Mouse (Mus musculus) thymus, adult 18-20 months (tissue): Measurements from ENCODE around the gene Oxct2a.
"Not testable (repeated sequence)": the region's sequence is repeated elsewhere in the genome, so short reads cannot be mapped to it uniquely, and the experiment has no call there.

Source experiments
- DNase-seq, 2 experiments: peaks; one replicate each; pipeline ENCODE4 v3.0.0; 2022; ENCODE audit warnings: mixed read lengths in 2 of 2

Gene Oxct2a

DNA sequence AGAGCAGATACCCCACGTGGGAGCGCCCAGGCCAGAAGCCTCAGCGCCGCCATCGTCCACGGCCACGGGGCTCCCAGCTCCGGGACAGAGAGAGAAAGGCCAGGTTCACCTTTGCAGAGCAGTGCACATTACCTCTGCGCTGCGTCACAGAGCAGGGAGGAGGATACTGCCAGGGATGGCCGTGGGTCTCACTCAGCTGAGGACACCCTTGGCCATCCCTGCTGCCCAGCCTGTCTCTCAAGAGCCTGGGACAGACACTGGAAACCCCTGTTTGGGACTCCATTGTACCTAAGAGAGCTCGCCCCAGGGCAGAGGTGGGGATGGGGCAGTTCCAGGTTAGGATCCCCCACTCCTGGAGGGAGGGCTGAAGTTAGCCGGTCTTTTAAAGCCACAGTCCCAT is at the start of gene Oxct2a:
Gene Oxct2a, minus strand, starts transcription at position 101 of the 400 bp plus-strand sequence.
- DNase-seq, result no peak

DNA sequence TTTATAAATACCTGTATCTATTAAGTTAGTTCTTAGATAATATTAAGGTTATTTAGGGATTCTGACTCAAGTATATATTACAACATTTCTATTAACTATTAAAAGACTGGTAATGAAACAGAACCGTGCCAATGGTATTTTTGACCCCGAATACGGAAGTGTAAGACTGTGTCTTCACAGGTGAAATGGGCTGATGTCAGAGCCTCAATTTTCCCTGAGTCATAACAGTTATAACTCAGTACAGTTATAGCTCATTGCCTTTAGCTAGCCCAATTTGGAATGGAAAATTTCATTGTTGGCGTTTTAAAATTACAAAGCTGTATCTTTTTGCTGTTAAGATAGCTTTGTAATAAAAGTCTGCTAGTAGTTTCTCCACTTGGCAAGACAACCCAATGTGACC is 40.1 kb upstream of the Oxct2a start:
- DNase-seq, result no peak

DNA sequence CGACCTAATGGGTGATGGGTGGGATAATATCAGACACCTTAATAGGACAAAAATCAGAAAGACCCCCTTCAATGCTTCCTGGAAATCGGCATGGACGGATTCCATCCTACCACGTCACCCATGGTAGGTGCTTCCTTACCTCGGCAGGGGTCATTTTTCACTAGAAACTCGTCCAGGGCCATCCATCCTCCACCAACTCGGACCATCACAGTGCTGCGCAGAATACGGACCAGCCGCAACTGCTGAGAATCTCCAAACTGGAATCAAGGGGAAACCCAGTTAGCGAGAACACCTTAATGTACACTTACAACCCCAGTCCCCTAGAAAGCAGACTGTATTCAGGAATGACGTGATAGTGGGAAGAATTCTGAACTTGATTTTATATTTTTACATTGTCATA is 37.3 kb upstream of the Oxct2a start:
- DNase-seq, result no peak

DNA sequence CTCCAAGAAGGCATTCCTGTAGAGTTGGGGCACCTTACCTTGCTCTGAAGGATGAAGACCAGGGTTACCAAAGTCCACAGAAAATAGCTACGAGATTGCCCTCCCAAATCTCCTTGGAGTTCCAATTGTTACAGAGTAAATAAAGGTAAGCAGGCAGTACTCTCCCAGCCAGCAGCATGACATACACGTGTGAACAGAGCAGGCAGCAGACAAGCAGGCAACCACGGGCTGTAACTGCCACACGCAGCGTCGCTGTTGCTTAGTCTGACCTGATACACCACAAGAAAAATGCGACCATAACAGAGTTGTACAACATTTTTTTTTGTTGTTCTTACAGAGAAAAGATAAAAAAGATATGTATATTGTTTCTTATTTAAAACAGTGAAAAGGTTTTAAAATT is 35.2 kb upstream of the Oxct2a start:
- DNase-seq, result no peak

DNA sequence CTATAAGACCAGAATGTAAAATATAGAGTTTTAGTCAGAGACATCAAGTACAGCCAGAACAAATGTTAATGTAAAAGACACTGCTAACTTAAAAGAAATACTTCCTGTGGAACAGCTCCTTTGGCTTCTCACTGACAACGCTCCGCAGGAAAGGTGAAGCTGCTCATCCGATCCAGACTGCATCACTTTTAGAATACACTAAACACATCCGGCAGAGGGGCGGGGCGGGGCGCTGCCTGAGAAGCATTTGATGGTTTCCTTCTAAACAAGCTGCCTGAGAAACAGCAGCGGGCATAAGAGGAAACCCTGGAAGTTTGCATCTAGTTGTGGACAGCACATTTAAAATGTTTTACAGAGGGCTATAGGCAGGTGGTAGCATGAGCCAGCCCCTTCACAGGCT is 32.5 kb upstream of the Oxct2a start:
- DNase-seq, result no peak

DNA sequence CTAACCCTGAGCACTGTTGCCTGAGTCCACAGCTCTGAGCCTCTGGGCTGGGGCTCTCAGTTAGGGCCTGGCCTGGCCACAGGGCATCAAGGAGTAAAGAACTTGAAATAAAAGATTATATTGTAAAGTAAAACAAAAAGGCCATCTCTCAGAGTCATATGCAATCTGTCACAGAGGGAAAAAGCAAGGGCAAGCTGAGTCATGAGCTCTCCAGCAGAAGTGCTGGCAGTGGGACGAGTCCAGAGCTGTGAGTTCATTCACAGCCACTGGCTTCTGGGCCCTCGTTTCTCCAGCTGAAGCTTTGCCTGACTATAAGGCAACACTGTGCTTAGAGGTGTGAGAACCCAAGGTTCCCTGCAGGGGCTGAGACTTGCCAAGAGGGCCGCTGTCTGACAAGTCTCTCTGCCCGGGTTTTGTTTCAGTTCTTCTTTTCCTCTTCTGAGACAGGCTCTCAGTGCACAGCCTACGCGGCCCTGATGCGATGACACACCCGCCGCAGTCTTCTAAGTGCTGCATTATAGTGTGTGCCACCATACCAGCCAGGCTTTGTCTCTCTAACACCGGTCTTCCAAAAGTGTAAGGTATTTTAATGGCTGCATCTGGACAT is 29.9 kb upstream of the Oxct2a start:
- DNase-seq, result no peak

DNA sequence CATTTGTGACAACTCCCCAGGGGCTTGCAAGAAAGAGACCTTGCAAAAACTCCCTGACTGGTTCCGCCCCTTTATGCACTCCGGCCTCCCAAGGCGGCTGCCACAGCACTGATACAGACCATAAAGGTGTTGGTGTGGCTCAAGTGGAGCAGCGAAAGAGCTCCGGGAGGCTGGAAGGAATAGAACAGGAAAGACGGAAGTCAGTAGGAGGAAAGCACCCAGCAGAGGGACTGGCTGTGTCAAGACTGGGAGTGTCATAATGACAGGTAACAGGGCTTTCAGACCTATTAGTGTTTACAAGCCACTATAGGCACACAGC is 20.0 kb upstream of the Oxct2a start:
- DNase-seq, result no peak

DNA sequence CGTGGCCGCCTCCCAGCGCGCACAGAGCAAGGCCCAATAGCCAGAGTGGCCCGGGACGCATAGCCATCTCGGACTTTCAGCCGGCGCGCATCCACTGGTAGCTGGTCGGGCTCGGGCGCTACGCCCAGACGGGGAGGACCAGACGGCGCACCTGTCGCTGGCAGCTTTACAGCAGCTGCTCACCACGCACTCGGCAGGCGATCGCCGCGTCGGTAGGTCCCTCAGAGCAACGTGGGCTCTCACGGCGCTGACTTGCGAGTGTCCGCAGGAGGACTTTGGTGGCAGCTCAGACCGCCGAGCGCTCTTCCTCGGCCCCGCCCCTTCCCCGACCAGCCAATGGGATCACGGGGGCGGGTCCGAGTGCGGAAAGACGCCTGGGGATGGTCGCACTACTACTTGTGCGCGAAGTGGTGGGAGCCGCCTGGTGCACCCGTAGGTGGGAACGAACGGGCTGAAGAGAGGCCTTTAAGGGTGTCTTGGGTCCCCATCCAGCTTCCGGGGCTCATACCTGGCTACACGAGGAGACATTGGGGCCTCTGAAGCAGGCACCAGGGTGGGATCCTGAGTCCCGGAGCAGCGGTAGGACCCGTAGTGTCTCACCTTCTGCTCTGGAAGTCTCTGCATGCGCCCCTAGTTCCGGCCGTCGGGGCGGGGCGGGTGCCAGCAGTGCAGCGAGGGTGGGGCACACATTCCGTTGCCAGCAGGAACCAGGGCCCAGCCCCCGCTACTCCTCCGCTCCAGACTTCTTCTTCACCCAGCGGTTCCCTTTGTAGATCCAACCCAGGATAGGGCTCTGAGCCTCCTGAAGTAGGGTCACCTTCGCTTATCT is 19.4 kb upstream of the Oxct2a start, which contains the start of gene Bmp8a:
Gene Bmp8a, minus strand, starts transcription at position 611 of the 829 bp plus-strand sequence.
- peak; percentile 22 to 28 for DNase-seq

DNA sequence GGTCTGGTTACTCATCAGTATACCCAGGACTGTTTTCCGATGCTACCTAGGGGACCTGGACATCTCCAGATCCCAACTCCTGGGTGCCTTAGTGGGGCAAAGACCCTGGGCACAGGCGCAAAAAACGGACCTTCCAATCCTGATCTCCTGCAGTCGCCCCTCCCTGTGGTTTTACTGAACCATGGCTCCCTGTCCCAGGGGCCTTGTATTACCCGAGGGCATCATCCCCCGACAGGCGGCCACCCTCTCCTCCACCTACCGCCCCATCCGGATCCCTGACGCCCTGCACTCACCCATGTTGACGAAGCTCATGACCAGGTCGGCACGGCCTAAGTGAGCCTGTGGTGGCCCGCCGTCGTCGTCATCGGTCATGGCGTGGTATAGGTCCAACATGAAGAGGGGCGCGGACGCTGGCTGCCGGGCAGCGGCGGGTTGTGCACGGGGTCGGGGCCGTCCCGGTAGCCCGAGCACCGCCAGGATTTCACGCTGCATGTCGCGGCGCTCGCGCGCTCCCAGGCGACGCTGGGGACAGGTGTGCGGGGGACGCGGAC is 18.7 kb upstream of the Oxct2a start:
- DNase-seq, result no peak

DNA sequence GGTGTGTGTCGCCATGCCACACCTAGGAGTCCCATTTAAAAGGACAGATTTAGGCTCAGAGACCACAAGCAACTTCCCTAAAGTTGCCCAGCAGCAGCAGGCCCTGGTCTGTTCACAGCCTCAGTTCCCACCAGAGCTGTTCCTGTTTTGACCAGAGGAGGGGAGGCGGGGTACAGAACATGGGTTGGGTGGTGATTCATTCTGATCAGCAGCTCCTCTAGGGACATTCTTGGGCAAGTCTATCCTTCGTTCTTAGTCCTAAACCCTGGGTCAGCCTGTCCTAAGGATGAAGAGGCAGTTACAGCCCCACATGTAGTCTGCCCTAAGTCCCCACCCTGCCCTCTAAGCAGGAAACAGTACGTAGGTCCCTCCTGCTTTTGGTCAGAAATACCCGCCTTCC is 16.8 kb upstream of the Oxct2a start:
- no peak for DNase-seq

DNA sequence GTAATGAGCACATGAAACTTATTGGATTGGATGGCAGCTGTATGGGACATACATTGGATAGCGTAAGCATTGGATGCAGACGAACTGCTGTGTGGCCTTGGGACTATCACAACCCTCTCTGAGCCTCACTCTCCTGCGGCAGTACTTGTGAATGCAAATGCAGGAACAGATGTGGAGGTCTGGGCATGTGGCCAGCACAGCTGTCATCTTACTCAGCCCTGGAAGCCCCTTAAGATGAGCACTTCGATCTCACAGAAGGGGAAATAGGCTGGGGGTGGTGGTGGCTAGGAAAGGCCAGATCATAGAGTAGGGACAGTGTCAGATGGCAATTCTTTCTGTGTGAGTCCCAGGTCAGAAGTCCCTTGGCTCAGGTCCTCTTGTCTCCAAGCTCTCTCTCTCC is 14.3 kb upstream of the Oxct2a start:
- no peak for DNase-seq

DNA sequence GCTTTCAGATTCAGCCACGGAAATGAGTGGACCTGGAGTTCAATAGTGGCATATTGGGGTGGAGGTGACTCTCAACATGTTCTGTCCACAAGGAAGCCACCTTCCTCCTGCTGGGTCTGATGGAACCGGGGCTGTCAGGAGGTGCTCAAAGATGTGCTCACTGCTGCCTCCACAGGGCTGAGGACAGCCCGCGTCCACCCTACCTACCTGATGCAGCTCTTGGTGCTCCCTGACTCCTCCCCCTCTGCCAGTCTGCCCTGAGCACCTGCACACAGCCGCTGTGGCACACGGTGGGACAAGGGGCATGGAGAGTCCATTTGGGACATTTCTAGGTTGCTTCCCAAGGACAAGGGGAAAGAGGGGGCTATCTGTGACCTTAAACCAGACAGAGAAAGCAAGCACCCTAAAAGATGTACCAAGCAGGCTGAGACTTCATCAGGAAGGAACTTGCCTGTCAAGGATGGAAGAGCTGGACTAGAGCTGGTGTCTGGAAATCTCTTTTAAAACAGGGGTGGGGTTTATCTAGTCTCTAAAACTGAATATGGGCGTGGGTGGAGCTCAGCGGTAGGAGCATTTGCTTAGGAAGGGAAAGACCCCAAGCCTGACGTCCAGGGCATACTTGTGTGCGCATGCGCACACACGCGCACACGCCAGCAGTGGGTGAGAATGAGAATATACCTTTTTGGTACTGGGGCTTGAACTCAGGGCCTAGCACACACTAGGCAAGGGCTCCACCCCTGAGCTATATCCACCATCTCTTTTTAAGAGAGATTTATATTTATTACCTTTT is 12.6 kb upstream of the Oxct2a start:
- no peak for DNase-seq

DNA sequence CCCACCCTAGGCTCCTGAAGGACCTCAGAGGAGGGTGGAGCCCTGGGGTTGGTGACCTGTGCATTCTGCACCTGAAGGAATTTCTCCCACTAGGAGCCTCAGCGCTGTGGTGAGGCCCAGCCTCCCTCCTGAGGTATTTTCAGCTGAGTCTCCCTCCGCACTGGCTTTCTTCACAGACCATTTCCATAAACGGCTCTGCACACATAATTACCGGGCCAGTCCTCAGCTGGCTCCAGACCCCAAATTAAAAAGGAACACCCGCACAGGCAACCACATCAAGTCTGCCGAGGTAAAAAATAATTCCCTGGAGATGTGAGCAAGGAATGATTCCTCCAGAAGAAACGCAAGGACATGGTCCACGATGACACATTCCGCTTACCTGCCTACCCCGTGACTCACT is 11.8 kb upstream of the Oxct2a start:
- DNase-seq, result not testable (repeated sequence)

DNA sequence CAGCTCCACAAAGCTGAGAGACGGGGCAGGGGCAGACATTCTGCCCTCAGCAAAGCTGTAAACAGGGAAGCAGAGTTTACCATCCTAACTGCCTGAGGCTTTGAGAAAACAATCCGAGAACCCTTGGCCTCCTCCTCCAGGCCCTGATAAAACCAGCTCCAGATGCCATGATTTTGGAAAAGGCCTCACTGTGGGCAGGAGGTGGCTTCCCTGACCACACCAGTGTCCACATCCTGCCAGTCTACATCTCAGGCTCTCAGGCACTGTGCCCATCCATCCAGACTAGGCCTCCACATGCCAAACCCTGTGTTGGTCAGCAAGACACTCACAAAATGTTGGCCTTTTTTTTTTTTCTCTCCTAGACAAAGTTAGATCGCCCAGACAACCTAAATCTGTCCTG is 10.7 kb upstream of the Oxct2a start:
- no peak for DNase-seq

DNA sequence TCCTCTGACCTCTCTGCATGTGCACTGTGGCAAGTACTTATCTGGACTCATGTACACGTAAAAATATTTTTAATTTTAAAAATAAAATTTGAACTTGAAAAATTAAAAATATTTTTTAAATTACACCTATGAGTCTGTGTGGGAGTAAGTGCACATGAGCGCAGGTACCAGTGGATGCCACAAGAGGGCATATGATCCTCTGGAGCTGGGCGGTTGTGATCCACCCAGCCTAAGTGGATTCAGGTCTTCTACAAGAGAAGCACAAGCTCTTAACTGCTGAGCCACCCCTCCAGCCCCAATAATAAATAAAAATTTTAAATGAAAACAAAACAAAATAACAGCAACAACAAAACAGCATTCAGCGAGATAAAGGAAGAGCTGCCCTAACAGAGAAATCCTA is 9.7 kb upstream of the Oxct2a start:
- DNase-seq, result no peak

DNA sequence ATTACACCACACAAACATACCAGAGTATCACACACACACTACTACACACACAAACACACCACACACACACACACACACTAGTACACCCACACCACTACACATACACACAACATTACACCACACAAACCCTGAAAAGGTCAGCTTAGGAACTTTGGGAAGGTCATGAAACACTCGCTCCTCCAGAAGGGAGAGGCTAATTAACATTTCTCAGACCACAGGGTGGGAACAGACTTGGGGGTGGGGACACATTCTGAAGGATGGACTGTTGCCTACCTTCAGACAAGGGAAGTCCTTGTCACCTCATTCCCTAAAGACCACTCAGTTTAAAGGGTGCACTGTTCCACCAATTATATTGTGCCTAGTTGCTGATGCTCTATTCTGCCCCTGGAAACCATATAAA is 8.5 kb upstream of the Oxct2a start:
- not testable (repeated sequence) for DNase-seq

DNA sequence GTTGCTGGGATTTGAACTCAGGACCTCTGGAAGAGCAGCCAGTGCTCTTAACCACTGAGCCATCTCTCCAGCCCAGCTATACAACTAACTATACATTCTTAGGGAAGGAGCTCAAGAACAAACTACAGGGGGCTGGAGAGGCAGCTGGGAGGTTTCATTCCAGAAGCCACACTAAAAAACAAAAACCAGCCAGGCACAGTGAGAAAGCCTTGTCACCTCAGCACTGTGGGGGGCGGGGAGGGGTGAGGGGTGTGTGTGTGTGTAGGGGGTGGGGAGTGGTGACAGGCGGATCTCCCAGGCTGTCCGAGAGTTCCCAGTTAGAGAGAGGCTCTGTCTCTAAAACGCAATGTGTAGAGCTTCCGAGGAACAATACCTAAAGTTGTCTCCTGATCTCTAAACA is 7.9 kb upstream of the Oxct2a start:
- DNase-seq, result no peak

DNA sequence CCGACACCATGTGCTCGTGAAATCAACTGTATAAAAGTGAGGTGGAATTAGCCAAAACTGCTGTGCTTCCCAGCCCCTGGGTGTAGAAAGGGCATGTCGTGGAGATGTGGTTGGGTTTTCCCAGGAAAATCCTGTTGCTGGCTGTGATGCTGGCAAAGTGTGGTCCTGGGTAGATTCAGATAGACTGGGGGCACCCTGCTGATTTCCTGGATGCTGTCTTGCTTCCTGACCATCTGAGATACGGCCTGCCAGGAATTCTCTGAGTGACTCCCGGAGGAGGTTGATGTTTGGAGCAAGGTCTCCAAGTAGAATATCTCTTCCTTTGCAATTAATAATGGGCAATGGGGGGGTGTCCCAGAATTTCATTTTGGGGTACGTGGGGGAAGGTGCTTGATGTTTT is 5.5 kb upstream of the Oxct2a start:
- DNase-seq, result no peak

DNA sequence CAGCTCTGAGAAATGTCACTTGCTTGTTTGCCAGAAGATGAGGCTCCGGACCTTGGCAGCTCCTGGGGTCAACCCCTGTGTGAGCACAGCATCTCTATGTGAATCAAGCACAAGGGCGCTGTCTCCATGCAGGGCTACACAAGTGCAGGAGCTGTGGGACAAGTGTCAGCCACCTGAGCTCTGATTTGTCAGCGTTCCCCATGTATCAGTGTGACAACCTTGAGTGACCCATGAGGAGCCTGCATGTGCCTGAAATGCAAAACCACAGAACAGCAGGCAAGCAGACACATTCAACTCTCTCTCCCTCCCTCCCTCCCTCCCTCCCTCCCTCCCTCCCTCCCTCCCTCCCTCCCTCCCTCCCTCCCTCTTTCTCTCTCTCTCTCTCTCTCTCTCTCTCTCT is 4.2 kb upstream of the Oxct2a start:
- DNase-seq, result no peak

DNA sequence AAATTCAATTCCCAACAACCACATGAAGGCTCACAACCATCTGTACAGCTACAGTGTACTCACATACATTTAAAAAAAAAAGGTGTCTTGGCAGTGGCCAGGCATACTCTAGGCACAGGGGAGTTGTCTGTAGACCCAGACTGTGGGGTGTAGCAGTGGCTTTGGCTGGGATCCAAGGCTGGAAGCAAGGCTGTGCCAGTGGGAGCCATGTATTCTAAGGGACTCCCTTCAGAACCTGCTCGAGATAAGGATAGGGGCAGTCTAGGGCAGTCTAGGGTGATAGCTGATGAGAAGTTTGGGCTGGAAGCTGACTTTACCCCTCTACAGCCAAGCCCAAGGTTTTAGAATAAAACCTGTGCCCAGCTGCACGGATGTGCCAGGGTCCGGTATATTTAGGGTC is 2.7 kb upstream of the Oxct2a start:
- DNase-seq, result no peak

DNA sequence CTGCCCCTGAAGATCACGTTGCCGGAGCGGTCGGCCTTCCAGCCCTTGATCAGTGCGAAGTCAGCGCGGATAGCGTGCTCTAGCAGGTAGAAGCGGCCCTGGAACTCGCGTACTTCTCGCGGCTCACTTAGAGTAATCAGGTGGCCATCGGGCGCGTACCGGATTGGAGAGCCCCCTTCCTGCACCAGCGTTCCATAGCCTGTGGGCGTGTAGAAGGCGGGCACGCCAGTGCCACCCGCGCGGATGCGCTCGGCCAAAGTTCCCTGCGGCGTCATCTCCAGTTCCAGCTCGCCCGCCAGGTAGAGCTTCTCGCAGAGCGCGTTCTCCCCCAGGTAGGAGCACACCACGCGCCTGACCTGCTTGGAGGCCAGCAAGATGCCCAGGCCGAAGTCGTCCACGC is 524 bp downstream of the Oxct2a start:
- not testable (repeated sequence) for DNase-seq

DNA sequence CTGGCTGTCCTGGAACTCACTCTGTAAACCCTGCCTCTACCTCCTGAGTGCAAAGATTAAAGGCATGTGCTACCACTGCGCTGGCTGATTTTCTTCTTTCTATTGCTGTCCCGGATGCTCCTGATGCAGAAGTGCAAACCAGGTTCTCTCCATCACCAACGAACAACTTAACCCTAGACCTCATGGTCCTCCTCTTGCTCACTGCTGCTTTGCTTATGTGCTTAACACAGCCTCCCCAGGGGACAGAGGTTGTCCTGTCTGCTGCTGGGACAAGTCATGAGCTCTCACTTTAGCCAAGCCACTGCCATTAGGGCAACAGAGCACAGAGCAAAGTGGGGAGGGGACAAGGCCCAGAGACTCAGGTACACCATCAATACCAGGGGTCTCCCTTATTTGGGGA is 8.9 kb downstream of the Oxct2a start:
- DNase-seq, result no peak

DNA sequence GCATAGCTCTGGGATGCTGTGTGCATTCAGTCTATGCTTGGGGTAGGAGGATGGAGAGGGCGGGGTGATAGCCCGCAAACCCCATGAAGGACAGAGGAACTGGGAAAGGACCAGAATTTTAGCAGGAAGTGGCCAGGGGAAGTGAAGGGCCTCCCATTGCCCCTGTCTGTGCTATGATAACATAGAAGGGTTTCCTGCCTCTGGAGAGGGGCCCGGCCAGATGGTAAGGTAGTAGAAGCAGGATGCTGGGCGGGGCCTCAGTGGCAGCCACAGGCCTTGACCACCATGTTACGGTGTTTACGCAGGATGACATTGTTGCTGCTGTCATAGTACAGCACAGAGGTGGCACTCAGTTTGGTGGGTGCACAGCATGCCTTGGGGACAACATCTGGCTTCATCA is 10.4 kb downstream of the Oxct2a start:
- no peak for DNase-seq

DNA sequence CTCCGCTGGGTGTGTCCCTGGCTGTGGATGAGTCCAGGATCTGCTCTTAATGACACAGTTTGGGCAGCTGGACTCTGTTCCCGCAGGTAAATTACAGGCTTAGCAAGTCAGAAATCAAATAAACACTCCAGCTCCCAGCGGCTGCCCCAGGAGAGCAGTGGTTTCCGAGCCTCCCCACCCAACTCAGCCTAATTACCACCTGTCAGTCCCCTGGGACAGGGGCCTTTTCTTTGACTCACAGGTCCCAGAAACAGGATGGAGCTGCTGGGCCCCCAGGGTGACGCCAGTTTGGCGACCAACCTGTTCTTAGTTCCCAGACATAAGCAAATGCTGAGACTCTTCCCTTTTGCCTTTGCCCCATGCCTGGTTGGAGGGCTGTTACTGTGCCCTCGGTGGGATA is 11.6 kb downstream of the Oxct2a start:
- DNase-seq, result no peak
